Mouse (Mus musculus) liver, adult 2 months (tissue): ENCODE data around the gene Gtf2h5.

ENCODE experiments used
- CTCF ChIP-seq: fragments of 200-500 bp; IDR thresholded peaks from 2 replicates; pipeline ENCODE4 v1.5.1; 2011; ENCODE audit warnings: low read depth, low read length, control low read depth
- POLR2A ChIP-seq: fragments of 200-500 bp; IDR thresholded peaks from 2 replicates; pipeline ENCODE4 v1.6.1; 2011; ENCODE audit warnings: low read length, control low read depth; ENCODE audit not compliant: insufficient read depth; ENCODE audit errors: extremely low read depth

DNA sequence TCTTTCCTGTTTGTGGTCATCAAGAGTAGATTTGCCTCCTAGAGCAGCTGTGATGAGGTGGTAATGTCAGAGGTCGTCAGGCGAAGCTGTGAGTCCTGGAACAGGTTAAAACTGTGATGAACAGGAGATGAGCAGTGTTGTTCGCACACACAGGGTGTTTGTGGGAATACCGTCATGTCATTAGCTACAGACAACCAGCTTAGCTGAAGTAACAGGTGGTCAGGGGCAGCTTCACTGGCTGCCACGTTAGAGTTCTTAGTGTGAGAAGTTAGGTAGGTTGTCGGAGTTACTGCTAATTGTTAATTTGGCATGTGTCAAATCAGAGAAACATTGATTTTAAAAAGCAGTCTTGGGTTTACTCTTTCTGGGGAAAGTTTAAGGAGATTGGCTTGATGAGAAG is 34.1 kb downstream of the Gtf2h5 start:
- TF ChIP-seq CTCF (no peak), POLR2A (no peak)
